Mouse (Mus musculus) monocyte, adult 2 months (primary cell): ENCODE results near the gene 9230112D13Rik.

Source experiments
- DNase-seq, 2 experiments: peaks; one replicate each; pipeline ENCODE4 v3.0.0; 2022; ENCODE audit warnings: low spot score in 2 of 2, low read depth in 1 of 2

The 9230112D13Rik gene

GRCm38 (mm10) chr14:34522701-34523100 lies at the start of gene 9230112D13Rik:
Gene 9230112D13Rik, minus strand, starts transcription at chr14:34522801.
- no peak for DNase-seq

- DNase-seq = no peak
These were observed 49.2 kb upstream of the 9230112D13Rik start for GRCm38 (mm10) chr14:34571610-34572387.

GRCm38 (mm10) chr14:34570903-34571302 lies 48.3 kb upstream of the 9230112D13Rik start:
- DNase-seq = no peak

GRCm38 (mm10) chr14:34570294-34570693 lies 47.7 kb upstream of the 9230112D13Rik start:
- no peak for DNase-seq

- DNase-seq = no peak
These were observed 47.1 kb upstream of the 9230112D13Rik start for GRCm38 (mm10) chr14:34569534-34570194.

- DNase-seq = no peak
These were observed 46.0 kb upstream of the 9230112D13Rik start for GRCm38 (mm10) chr14:34568626-34569025.

- DNase-seq = no peak
These were observed 45.1 kb upstream of the 9230112D13Rik start for GRCm38 (mm10) chr14:34567697-34568096.

- no peak for DNase-seq
These were observed 43.9 kb upstream of the 9230112D13Rik start for GRCm38 (mm10) chr14:34566530-34566929.

GRCm38 (mm10) chr14:34565711-34566110 lies 43.1 kb upstream of the 9230112D13Rik start:
- no peak for DNase-seq

- DNase-seq = no peak
These were observed 42.0 kb upstream of the 9230112D13Rik start for GRCm38 (mm10) chr14:34564646-34565045.

- no peak for DNase-seq
These were observed 39.8 kb upstream of the 9230112D13Rik start for GRCm38 (mm10) chr14:34562393-34562792.

- DNase-seq = no peak
These were observed 39.0 kb upstream of the 9230112D13Rik start for GRCm38 (mm10) chr14:34561647-34562046.

- DNase-seq = no peak
These were observed 36.3 kb upstream of the 9230112D13Rik start for GRCm38 (mm10) chr14:34558947-34559346.

- no peak for DNase-seq
These were observed 32.6 kb upstream of the 9230112D13Rik start for GRCm38 (mm10) chr14:34555211-34555610.

- DNase-seq = no peak
These were observed 31.4 kb upstream of the 9230112D13Rik start for GRCm38 (mm10) chr14:34554047-34554446.

- DNase-seq = no peak
These were observed 30.9 kb upstream of the 9230112D13Rik start for GRCm38 (mm10) chr14:34553470-34553869.

GRCm38 (mm10) chr14:34552226-34552625 lies 29.6 kb upstream of the 9230112D13Rik start:
- DNase-seq = no peak

- DNase-seq = no peak
These were observed 26.5 kb upstream of the 9230112D13Rik start for GRCm38 (mm10) chr14:34549004-34549671.

GRCm38 (mm10) chr14:34548391-34549001 lies 25.9 kb upstream of the 9230112D13Rik start:
- no peak for DNase-seq

- DNase-seq = no peak
These were observed 21.9 kb upstream of the 9230112D13Rik start for GRCm38 (mm10) chr14:34544545-34544944.

GRCm38 (mm10) chr14:34544001-34544400 lies 21.4 kb upstream of the 9230112D13Rik start:
- DNase-seq = no peak
